Mouse (Mus musculus): Measurements from ENCODE around the gene Sars2. TPM values are rescaled to one million over a fixed set of nuclear protein-coding genes. Genes with fewer than 3 reads are reported as not detected.

Gene Sars2
- polyA plus RNA-seq, 1 experiment from 2014 or later = 16.4 TPM

- no peak overlapping the region for H3K4me2 ChIP-seq (ENCODE audit: low read length)
- no peak overlapping the region for H3K27ac ChIP-seq (ENCODE audit: low read length)
- H3K36me3 ChIP-seq (ENCODE audit: control insufficient read depth, insufficient read depth, low read length) = no peaks in the 10 kb centered on the region
- H3K9me3 ChIP-seq (replicated peaks; ENCODE audit: control insufficient read depth, low read length, poor library complexity, severe bottlenecking) = no peaks in the 10 kb centered on the region
- H3K27me3 ChIP-seq (ENCODE audit: control insufficient read depth, insufficient read depth, low read depth, low read length) = no peaks in the 10 kb centered on the region
- H3K9ac ChIP-seq (ENCODE audit: low read depth, low read length) = no peak overlapping the region
- H3K4me1 ChIP-seq (ENCODE audit: control insufficient read depth, insufficient read depth, low read length) = peaks cover 2% of the 10 kb centered on the region; the same call in 1 of the 2 replicates
- ATAC-seq = no peak
- WGBS = 82% methylated on average over 3 of the region's 3 CpGs
- H3K4me3 ChIP-seq (ENCODE audit: low read depth, low read length) = no peak overlapping the region
These were observed 20.8 kb upstream of the Sars2 start for GRCm38 (mm10) chr7:28720753-28721537.

- Histone ChIP-seq H3K4me3 (ENCODE audit: low read depth, low read length) (no peak overlapping the region), H3K4me2 (ENCODE audit: low read length) (no peak overlapping the region), H3K9ac (ENCODE audit: low read depth, low read length) (no peak overlapping the region), H3K9me3 (replicated peaks; ENCODE audit: control insufficient read depth, low read length, poor library complexity, severe bottlenecking) (no peaks in the 10 kb centered on the region), H3K4me1 (ENCODE audit: control insufficient read depth, insufficient read depth, low read length) (peaks cover 3% of the 10 kb centered on the region; the same call in 1 of the 2 replicates), H3K36me3 (ENCODE audit: control insufficient read depth, insufficient read depth, low read length) (no peaks in the 10 kb centered on the region), H3K27ac (ENCODE audit: low read length) (no peak overlapping the region), H3K27me3 (ENCODE audit: control insufficient read depth, insufficient read depth, low read depth, low read length) (no peaks in the 10 kb centered on the region)
- WGBS = 97% methylated on average over 7 of the region's 7 CpGs
- no peak for ATAC-seq
These were observed 19.7 kb upstream of the Sars2 start for GRCm38 (mm10) chr7:28722079-28722478.

GRCm38 (mm10) chr7:28724613-28725012 is 17.2 kb upstream of the Sars2 start:
- no peak overlapping the region for H3K4me2 ChIP-seq (ENCODE audit: low read length)
- no peak for ATAC-seq

GRCm38 (mm10) chr7:28726600-28726999 is 15.2 kb upstream of the Sars2 start:
- Histone ChIP-seq H3K4me2 (ENCODE audit: low read length) (peak overlapping the region; percentile 29), H3K27ac (ENCODE audit: low read length) (no peak overlapping the region), H3K9ac (ENCODE audit: low read depth, low read length) (0 out of 2 replicates have a peak overlapping the region, but pooled peaks have one; percentile 31), H3K36me3 (ENCODE audit: control insufficient read depth, insufficient read depth, low read length) (no peaks in the 10 kb centered on the region), H3K4me1 (ENCODE audit: control insufficient read depth, insufficient read depth, low read length) (peaks cover 3% of the 10 kb centered on the region; the same call in 1 of the 2 replicates), H3K27me3 (ENCODE audit: control insufficient read depth, insufficient read depth, low read depth, low read length) (no peaks in the 10 kb centered on the region), H3K4me3 (ENCODE audit: low read depth, low read length) (no peak overlapping the region), H3K9me3 (replicated peaks; ENCODE audit: control insufficient read depth, low read length, poor library complexity, severe bottlenecking) (no peaks in the 10 kb centered on the region)
- WGBS = 6% methylated on average over 14 of the region's 14 CpGs
- ATAC-seq = no peak

More at GRCm38 (mm10) chr7:28724613-28725012, 17.2 kb upstream of the Sars2 start:
- no peak overlapping the region for H3K4me3 ChIP-seq (ENCODE audit: low read depth, low read length)
- no peaks in the 10 kb centered on the region for H3K9me3 ChIP-seq (replicated peaks; ENCODE audit: control insufficient read depth, low read length, poor library complexity, severe bottlenecking)
- no peaks in the 10 kb centered on the region for H3K36me3 ChIP-seq (ENCODE audit: control insufficient read depth, insufficient read depth, low read length)
- no peak overlapping the region for H3K9ac ChIP-seq (ENCODE audit: low read depth, low read length)
- H3K27ac ChIP-seq (ENCODE audit: low read length) = no peak overlapping the region
- WGBS = 94% methylated on average over 2 of the region's 2 CpGs
- peaks cover 3% of the 10 kb centered on the region; the same call in 1 of the 2 replicates for H3K4me1 ChIP-seq (ENCODE audit: control insufficient read depth, insufficient read depth, low read length)
- H3K27me3 ChIP-seq (ENCODE audit: control insufficient read depth, insufficient read depth, low read depth, low read length) = no peaks in the 10 kb centered on the region

GRCm38 (mm10) chr7:28727649-28728340 is 14.0 kb upstream of the Sars2 start:
- Histone ChIP-seq H3K4me2 (ENCODE audit: low read length) (no peak overlapping the region), H3K9me3 (replicated peaks; ENCODE audit: control insufficient read depth, low read length, poor library complexity, severe bottlenecking) (no peaks in the 10 kb centered on the region), H3K9ac (ENCODE audit: low read depth, low read length) (no peak overlapping the region), H3K27me3 (ENCODE audit: control insufficient read depth, insufficient read depth, low read depth, low read length) (no peaks in the 10 kb centered on the region), H3K4me3 (ENCODE audit: low read depth, low read length) (no peak overlapping the region), H3K36me3 (ENCODE audit: control insufficient read depth, insufficient read depth, low read length) (no peaks in the 10 kb centered on the region), H3K4me1 (ENCODE audit: control insufficient read depth, insufficient read depth, low read length) (peaks cover 3% of the 10 kb centered on the region), H3K27ac (ENCODE audit: low read length) (no peak overlapping the region)
- ATAC-seq = peak; percentile 34; the same call in 1 of the 2 replicates
- 52% methylated on average over 10 of the region's 10 CpGs for WGBS

- peak overlapping the region; percentile 67 for H3K4me2 ChIP-seq (ENCODE audit: low read length)
- peaks cover 8% of the 10 kb centered on the region; the same call in 1 of the 2 replicates for H3K36me3 ChIP-seq (ENCODE audit: control insufficient read depth, insufficient read depth, low read length)
- H3K9me3 ChIP-seq (replicated peaks; ENCODE audit: control insufficient read depth, low read length, poor library complexity, severe bottlenecking) = no peaks in the 10 kb centered on the region
- ATAC-seq = peak; percentile 82
- H3K4me3 ChIP-seq (ENCODE audit: low read depth, low read length) = peak overlapping the region; percentile 41
- WGBS = 3% methylated on average over 58 of the region's 58 CpGs
- H3K4me1 ChIP-seq (ENCODE audit: control insufficient read depth, insufficient read depth, low read length) = no peaks in the 10 kb centered on the region; the same call in 1 of the 2 replicates
- no peak overlapping the region for H3K27ac ChIP-seq (ENCODE audit: low read length)
- peak overlapping the region; percentile 42 for H3K9ac ChIP-seq (ENCODE audit: low read depth, low read length)
- H3K27me3 ChIP-seq (ENCODE audit: control insufficient read depth, insufficient read depth, low read depth, low read length) = no peaks in the 10 kb centered on the region
These were observed 9.2 kb upstream of the Sars2 start for GRCm38 (mm10) chr7:28732341-28733142.

GRCm38 (mm10) chr7:28733211-28733610 is 8.6 kb upstream of the Sars2 start:
- H3K9ac ChIP-seq (ENCODE audit: low read depth, low read length) = peak overlapping the region; percentile 42
- H3K27ac ChIP-seq (ENCODE audit: low read length) = no peak overlapping the region
- no peaks in the 10 kb centered on the region; the same call in 1 of the 2 replicates for H3K4me1 ChIP-seq (ENCODE audit: control insufficient read depth, insufficient read depth, low read length)
- H3K4me3 ChIP-seq (ENCODE audit: low read depth, low read length) = peak overlapping the region; percentile 41
- no peaks in the 10 kb centered on the region for H3K9me3 ChIP-seq (replicated peaks; ENCODE audit: control insufficient read depth, low read length, poor library complexity, severe bottlenecking)
- 6% methylated on average over 11 of the region's 11 CpGs for WGBS
- peaks cover 11% of the 10 kb centered on the region; the same call in 1 of the 2 replicates for H3K36me3 ChIP-seq (ENCODE audit: control insufficient read depth, insufficient read depth, low read length)
- no peak for ATAC-seq
- peak overlapping the region; percentile 67 for H3K4me2 ChIP-seq (ENCODE audit: low read length)
- H3K27me3 ChIP-seq (ENCODE audit: control insufficient read depth, insufficient read depth, low read depth, low read length) = no peaks in the 10 kb centered on the region

GRCm38 (mm10) chr7:28735701-28736100 is 6.1 kb upstream of the Sars2 start:
- Histone ChIP-seq H3K27me3 (ENCODE audit: control insufficient read depth, insufficient read depth, low read depth, low read length) (no peaks in the 10 kb centered on the region), H3K9ac (ENCODE audit: low read depth, low read length) (no peak overlapping the region), H3K36me3 (ENCODE audit: control insufficient read depth, insufficient read depth, low read length) (peaks cover 11% of the 10 kb centered on the region; the same call in 1 of the 2 replicates), H3K4me1 (ENCODE audit: control insufficient read depth, insufficient read depth, low read length) (peaks cover under 1% of the 10 kb centered on the region), H3K4me3 (ENCODE audit: low read depth, low read length) (no peak overlapping the region), H3K4me2 (ENCODE audit: low read length) (no peak overlapping the region), H3K9me3 (replicated peaks; ENCODE audit: control insufficient read depth, low read length, poor library complexity, severe bottlenecking) (no peaks in the 10 kb centered on the region), H3K27ac (ENCODE audit: low read length) (no peak overlapping the region)
- ATAC-seq = no peak
- WGBS = 81% methylated on average over 6 of the region's 6 CpGs

Data from midbrain, embryonic 16.5 days (tissue).